11 mouse cellular contexts compared by ENCODE assay signal in genomic region chr5:143031681-143032080, GRCm38 (mm10).
DNase-seq lines count a peak whose midpoint lies in the region; ATAC-seq lines count a peak whose summit lies in the region.
"Had no signal": no experiment of that assay in that cellular context is flagged by ENCODE, and none has a peak within 500 bp of the region (broad histone marks: within the 10 kb centered on the region; RNA-seq: fewer than 3 reads in every experiment).

No protein-coding gene starts in this region.

- no peaks in the 10 kb centered on the region for H3K9me3 ChIP-seq in hindbrain, embryonic 10.5 days
- H3K9me3 ChIP-seq in hindbrain, embryonic 16.5 days (ENCODE audit: control insufficient read depth, low read length) = no peaks in the 10 kb centered on the region
- H3K9me3 ChIP-seq in lung, embryonic 15.5 days = no peaks in the 10 kb centered on the region
- no peaks in the 10 kb centered on the region for H3K9me3 ChIP-seq in limb, embryonic 12.5 days
- no peaks in the 10 kb centered on the region for H3K9me3 ChIP-seq in neural tube, embryonic 14.5 days (ENCODE audit: control insufficient read depth, low read length)

- no peaks in the 10 kb centered on the region for H3K27me3 ChIP-seq in hindbrain, embryonic 10.5 days (ENCODE audit: insufficient read depth, poor library complexity, severe bottlenecking)
- no peaks in the 10 kb centered on the region for H3K27me3 ChIP-seq in hindbrain, embryonic 16.5 days (replicated peaks; ENCODE audit: control insufficient read depth, insufficient read depth, low read length)
- H3K27me3 ChIP-seq in lung, embryonic 15.5 days = no peaks in the 10 kb centered on the region
- no peaks in the 10 kb centered on the region for H3K27me3 ChIP-seq in limb, embryonic 12.5 days
- no peaks in the 10 kb centered on the region for H3K27me3 ChIP-seq in neural tube, embryonic 14.5 days (ENCODE audit: control insufficient read depth, insufficient read depth, low read length)

- intact Hi-C loops in left cerebral cortex, postnatal 10 days (cut with DNase I) = no loop called here

- WGBS in hindbrain, embryonic 10.5 days = 43% methylated on average over 7 of the region's 7 CpGs
- WGBS in hindbrain, embryonic 16.5 days = 37% methylated on average over 7 of the region's 7 CpGs
- WGBS in lung, embryonic 15.5 days = 53% methylated on average over 7 of the region's 7 CpGs
- WGBS in limb, embryonic 12.5 days = 36% methylated on average over 7 of the region's 7 CpGs
- WGBS in neural tube, embryonic 14.5 days = 17% methylated on average over 7 of the region's 7 CpGs

- H3K4me1 ChIP-seq in hindbrain, embryonic 10.5 days (replicated peaks) = peaks cover 25% of the 10 kb centered on the region
- peaks cover 7% of the 10 kb centered on the region for H3K4me1 ChIP-seq in hindbrain, embryonic 16.5 days (ENCODE audit: control insufficient read depth, insufficient read depth, low read depth, low read length)
- H3K4me1 ChIP-seq in lung, embryonic 15.5 days = peaks cover 20% of the 10 kb centered on the region
- H3K4me1 ChIP-seq in limb, embryonic 12.5 days (replicated peaks) = peaks cover 21% of the 10 kb centered on the region
- peaks cover 10% of the 10 kb centered on the region for H3K4me1 ChIP-seq in neural tube, embryonic 14.5 days (ENCODE audit: control insufficient read depth, insufficient read depth, low read length)

- H3K9ac ChIP-seq in hindbrain, embryonic 16.5 days (ENCODE audit: low read depth, low read length) = no peak overlapping the region
- no peak overlapping the region for H3K9ac ChIP-seq in lung, embryonic 15.5 days
- H3K9ac ChIP-seq in limb, embryonic 12.5 days (replicated peaks) = no peak overlapping the region
- H3K9ac ChIP-seq in neural tube, embryonic 14.5 days (replicated peaks; ENCODE audit: low read depth, low read length) = no peak overlapping the region; the same call in 1 of the 2 replicates

- H3K4me3 ChIP-seq in hindbrain, embryonic 10.5 days = no peak overlapping the region
- H3K4me3 ChIP-seq in hindbrain, embryonic 16.5 days (ENCODE audit: low read length) = no peak overlapping the region
- H3K4me3 ChIP-seq in lung, embryonic 15.5 days = no peak overlapping the region
- no peak overlapping the region for H3K4me3 ChIP-seq in limb, embryonic 12.5 days (replicated peaks)
- H3K4me3 ChIP-seq in neural tube, embryonic 14.5 days (ENCODE audit: low read depth, low read length) = no peak overlapping the region
- H3K4me3 ChIP-seq: erythroblast, embryonic 14.5 days had no signal

- no peak overlapping the region for H3K4me2 ChIP-seq in hindbrain, embryonic 16.5 days (ENCODE audit: low read length)
- peak overlapping the region; percentile 22; the same call in 1 of the 2 replicates for H3K4me2 ChIP-seq in lung, embryonic 15.5 days
- H3K4me2 ChIP-seq in limb, embryonic 12.5 days = no peak overlapping the region
- H3K4me2 ChIP-seq in neural tube, embryonic 14.5 days (ENCODE audit: low read depth, low read length) = no peak overlapping the region

- peak overlapping the region; percentile 50; the same call in 1 of the 2 replicates for H3K27ac ChIP-seq in hindbrain, embryonic 10.5 days
- H3K27ac ChIP-seq in hindbrain, embryonic 16.5 days (ENCODE audit: low read depth, low read length) = no peak overlapping the region
- peak overlapping the region; percentile 68 for H3K27ac ChIP-seq in lung, embryonic 15.5 days
- peak overlapping the region; percentile 57; the same call in 1 of the 2 replicates for H3K27ac ChIP-seq in limb, embryonic 12.5 days
- peak overlapping the region; percentile 46; the same call in 1 of the 2 replicates for H3K27ac ChIP-seq in neural tube, embryonic 14.5 days (ENCODE audit: low read depth, low read length)

- no peak for DNase-seq in hindbrain, embryonic 10.5 days (ENCODE audit: low spot score)
- DNase-seq in lung, adult 18-20 months = no peak
- DNase-seq in left cerebral cortex, postnatal 10 days (ENCODE audit: extremely low spot score in 1 of 2, low spot score in 2 of 2) = no peak
- DNase-seq: adrenal gland, postnatal 14 days; heart, postnatal 14 days; lung, postnatal 14 days had no signal

- no peak for ATAC-seq in hindbrain, embryonic 16.5 days
- no peak for ATAC-seq in lung, embryonic 15.5 days (ENCODE audit: borderline replicate concordance, extremely low read depth, low FRiP score, low TSS enrichment)
- no peak for ATAC-seq in limb, embryonic 12.5 days (ENCODE audit: insufficient number of reproducible peaks, insufficient read depth, low FRiP score, low TSS enrichment, low read depth)
- no peak for ATAC-seq in neural tube, embryonic 14.5 days (ENCODE audit: low read depth)

- peaks cover 29% of the 10 kb centered on the region for H3K36me3 ChIP-seq in hindbrain, embryonic 10.5 days
- H3K36me3 ChIP-seq in hindbrain, embryonic 16.5 days (ENCODE audit: control insufficient read depth, insufficient read depth, low read length) = no peaks in the 10 kb centered on the region
- H3K36me3 ChIP-seq in lung, embryonic 15.5 days = peaks cover 14% of the 10 kb centered on the region
- peaks cover 30% of the 10 kb centered on the region for H3K36me3 ChIP-seq in limb, embryonic 12.5 days
- peaks cover 7% of the 10 kb centered on the region; the same call in 1 of the 2 replicates for H3K36me3 ChIP-seq in neural tube, embryonic 14.5 days (ENCODE audit: control insufficient read depth, insufficient read depth, low read length)
